Comparison of ENCODE assay signal across 8 mouse cellular contexts in genomic region chr1:87187037-87187355, GRCm38 (mm10). TPM values are rescaled to one million over a fixed set of nuclear protein-coding genes. Genes with fewer than 3 reads are reported as not detected.
DNase-seq lines count a peak whose midpoint lies in the region; ATAC-seq and TF ChIP-seq lines count a peak whose summit lies in the region.

No protein-coding gene starts in this region.

- H3K36me3 ChIP-seq in MEL (ENCODE audit: control insufficient read depth in 1 of 2, insufficient read depth in 2 of 2, low read length in 2 of 2): peaks cover 0 to under 1% of the 10 kb centered on the region in 2 experiments; a peak in 1 of 4 replicates
- H3K36me3 ChIP-seq in forebrain, embryonic 11.5 days (ENCODE audit: control insufficient read depth, insufficient read depth, low read length): no peaks in the 10 kb centered on the region
- H3K36me3 ChIP-seq in hindbrain, embryonic 10.5 days: no peaks in the 10 kb centered on the region
- no peaks in the 10 kb centered on the region for H3K36me3 ChIP-seq in lung, postnatal 0 days (ENCODE audit: insufficient read depth, low read length)

- WGBS in forebrain, embryonic 11.5 days: under 1% methylated on average over 15 of the region's 15 CpGs
- WGBS in hindbrain, embryonic 10.5 days: under 1% methylated on average over 15 of the region's 15 CpGs
- WGBS in lung, postnatal 0 days: under 1% methylated on average over 15 of the region's 15 CpGs

- TF ChIP-seq EP300 in MEL (IDR thresholded peaks at IDR 0.05; ENCODE audit: low read depth in 1 of 2, low read length in 2 of 2): no peak
- no peak for TF ChIP-seq EP300 in lung, postnatal 0 days (IDR thresholded peaks at IDR 0.05)

- peak; percentile 66 for DNase-seq in MEL (ENCODE audit: low read depth, low spot score)
- DNase-seq in c-Kit-positive CD71-negative TER-119-negative erythroid progenitor cells, embryonic 14.5 days (ENCODE audit: low read depth): peak; percentile 44
- DNase-seq in forebrain, embryonic 11.5 days (ENCODE audit: low spot score): peak; percentile 92
- peak; percentile 89 for DNase-seq in hindbrain, embryonic 10.5 days (ENCODE audit: low spot score)
- peak; percentile 34 for DNase-seq in layer of hippocampus, adult 9-11 months
- DNase-seq in lung, postnatal 0 days (ENCODE audit: low spot score): peak; percentile 89
- DNase-seq in retina, postnatal 1 day: peak; percentile 88
- DNase-seq in urinary bladder, postnatal 4 days (ENCODE audit: low spot score in 2 of 2): peak; percentile 45 to 76

- peak; percentile 83 for TF ChIP-seq RAD21 in MEL (IDR thresholded peaks at IDR 0.05; ENCODE audit: low read depth, low read length)

- H3K9me3 ChIP-seq in MEL (replicated peaks; ENCODE audit: insufficient read depth, low read length): no peaks in the 10 kb centered on the region
- no peaks in the 10 kb centered on the region for H3K9me3 ChIP-seq in forebrain, embryonic 11.5 days (ENCODE audit: control insufficient read depth, low read length)
- no peaks in the 10 kb centered on the region for H3K9me3 ChIP-seq in hindbrain, embryonic 10.5 days
- no peaks in the 10 kb centered on the region for H3K9me3 ChIP-seq in lung, postnatal 0 days (ENCODE audit: low read length)

- no peaks in the 10 kb centered on the region for H3K79me2 ChIP-seq in MEL (ENCODE audit: control insufficient read depth, insufficient read depth, low read length, poor library complexity)

- peak; percentile 39 for ATAC-seq in forebrain, embryonic 11.5 days (replicated peaks; ENCODE audit: low FRiP score)
- ATAC-seq in lung, postnatal 0 days: peak; percentile 50

- peak; percentile 74 to 99 (median 91) for TF ChIP-seq CTCF in MEL (IDR thresholded peaks at IDR 0.05 in 2 of 3, conservative IDR thresholded peaks at IDR 0.05 in 1 of 3; ENCODE audit: control insufficient read depth in 1 of 3, insufficient read depth in 1 of 3, low read depth in 2 of 3, low read length in 3 of 3, poor library complexity in 1 of 3, severe bottlenecking in 1 of 3)
- TF ChIP-seq CTCF in lung, postnatal 0 days (IDR thresholded peaks at IDR 0.05): peak; percentile 88

- peak overlapping the region; percentile 84 for H3K4me2 ChIP-seq in forebrain, embryonic 11.5 days (ENCODE audit: low read depth, low read length, severe bottlenecking)
- H3K4me2 ChIP-seq in lung, postnatal 0 days (replicated peaks; ENCODE audit: low read depth, low read length): peak overlapping the region; percentile 91

- H3K9ac ChIP-seq in MEL (ENCODE audit: control insufficient read depth, low read depth, low read length, poor library complexity, severe bottlenecking): peak overlapping the region; percentile 40; the same call in 1 of the 2 replicates
- peak overlapping the region; percentile 65 for H3K9ac ChIP-seq in forebrain, embryonic 11.5 days (ENCODE audit: low read length)
- H3K9ac ChIP-seq in lung, postnatal 0 days (replicated peaks; ENCODE audit: low read depth): no peak overlapping the region; the same call in 1 of the 2 replicates

- H3K27ac ChIP-seq in MEL (ENCODE audit: control insufficient read depth, low read depth, low read length): no peak overlapping the region
- no peak overlapping the region for H3K27ac ChIP-seq in forebrain, embryonic 11.5 days (ENCODE audit: low read depth, low read length)
- H3K27ac ChIP-seq in hindbrain, embryonic 10.5 days: peak overlapping the region; percentile 77
- H3K27ac ChIP-seq in lung, postnatal 0 days (ENCODE audit: low read length): no peak overlapping the region

- H3K27me3 ChIP-seq in MEL (ENCODE audit: control insufficient read depth in 1 of 2, insufficient read depth in 2 of 2, low read length in 2 of 2): peaks cover 5 to 7% of the 10 kb centered on the region in 2 experiments; a peak in 3 of 4 replicates
- H3K27me3 ChIP-seq in forebrain, embryonic 11.5 days (ENCODE audit: control insufficient read depth, insufficient read depth, low read length): peaks cover 28% of the 10 kb centered on the region
- peaks cover 75% of the 10 kb centered on the region for H3K27me3 ChIP-seq in hindbrain, embryonic 10.5 days (ENCODE audit: insufficient read depth, poor library complexity, severe bottlenecking)
- H3K27me3 ChIP-seq in lung, postnatal 0 days (replicated peaks; ENCODE audit: insufficient read depth, low read length): peaks cover 37% of the 10 kb centered on the region

- peak overlapping the region; percentile 55 to 62 for H3K4me3 ChIP-seq in MEL (ENCODE audit: control insufficient read depth in 1 of 2, insufficient read depth in 1 of 2, low read depth in 2 of 2, low read length in 2 of 2)
- H3K4me3 ChIP-seq in forebrain, embryonic 11.5 days (ENCODE audit: low read depth, low read length): peak overlapping the region; percentile 45
- H3K4me3 ChIP-seq in hindbrain, embryonic 10.5 days: peak overlapping the region; percentile 66
- peak overlapping the region; percentile 49 for H3K4me3 ChIP-seq in lung, postnatal 0 days (ENCODE audit: low read depth, low read length)

- H3K4me1 ChIP-seq in MEL (ENCODE audit: control insufficient read depth in 1 of 2, insufficient read depth in 2 of 2, low read length in 2 of 2): peaks cover 0 to 5% of the 10 kb centered on the region in 2 experiments; a peak in 1 of 4 replicates
- peaks cover 7% of the 10 kb centered on the region; the same call in 1 of the 2 replicates for H3K4me1 ChIP-seq in forebrain, embryonic 11.5 days (replicated peaks; ENCODE audit: control insufficient read depth, insufficient read depth, low read length)
- peaks cover 46% of the 10 kb centered on the region for H3K4me1 ChIP-seq in hindbrain, embryonic 10.5 days (replicated peaks)
- peaks cover 2% of the 10 kb centered on the region; the same call in 1 of the 2 replicates for H3K4me1 ChIP-seq in lung, postnatal 0 days (ENCODE audit: insufficient read depth, low read depth, low read length)

- no peak for TF ChIP-seq POLR2A in MEL (IDR thresholded peaks at IDR 0.05; ENCODE audit: control insufficient read depth in 1 of 2, insufficient read depth in 1 of 2, low read depth in 1 of 2, low read length in 2 of 2, poor library complexity in 1 of 2)

TF ChIP-seq in MEL, 35 proteins besides CTCF, POLR2A, EP300 and RAD21:
- TF ChIP-seq ZNF384 (IDR thresholded peaks at IDR 0.05; ENCODE audit: low read depth, low read length): no peak
- TF ChIP-seq SMC3 (IDR thresholded peaks at IDR 0.05; ENCODE audit: low read depth, low read length): peak; percentile 64
- TF ChIP-seq ZC3H11A (IDR thresholded peaks at IDR 0.05; ENCODE audit: low read depth, low read length): peak; percentile 63
- TF ChIP-seq ZKSCAN1 (IDR thresholded peaks at IDR 0.05; ENCODE audit: low read depth, low read length): no peak
- no peak for TF ChIP-seq MAFK (IDR thresholded peaks at IDR 0.05; ENCODE audit: borderline replicate concordance, low read depth, low read length)
- TF ChIP-seq RCOR1 (IDR thresholded peaks at IDR 0.05; ENCODE audit: low read depth, low read length): 0 out of 2 replicates have a peak, but pooled peaks have one; percentile 12
- no peak for TF ChIP-seq GATA1 (IDR thresholded peaks at IDR 0.05; ENCODE audit: low read depth, low read length)
- TF ChIP-seq JUND (IDR thresholded peaks at IDR 0.05; ENCODE audit: low read depth, low read length): no peak

RNA-seq across cellular contexts. Expression of gene Chrnd, which starts 3.4 kb away (rescaled TPM):
- not detected in 2 replicates for total RNA-seq in MEL (2012; rRNA removed)
- polyA plus RNA-seq in MEL (2012; ENCODE audit: insufficient read depth in 1 of 2, insufficient read length in 2 of 2, low read depth in 1 of 2, low replicate concordance in 2 of 2, missing spikeins in 1 of 2): not detected
- polyA plus RNA-seq in forebrain, embryonic 11.5 days (2014; fragmentation: Nextera tagmentation; extraction: Ambion mirVana): 0.07 TPM in 1 of 2 replicates, not detected in the other
- 0.10 TPM in 1 of 2 replicates, not detected in the other for polyA plus RNA-seq in hindbrain, embryonic 10.5 days (2016; fragmentation: Nextera tagmentation; extraction: Ambion mirVana)
- not detected in 2 replicates for polyA plus RNA-seq in lung, postnatal 0 days (2015; fragmentation: Nextera tagmentation; extraction: Ambion mirVana)

RNA-seq across cellular contexts. Expression of gene Prss56, which starts 3.9 kb away (rescaled TPM):
- total RNA-seq in MEL (2012; rRNA removed): 0.08 TPM in 1 of 2 replicates, not detected in the other
- not detected for polyA plus RNA-seq in MEL (2012; ENCODE audit: insufficient read depth in 1 of 2, insufficient read length in 2 of 2, low read depth in 1 of 2, low replicate concordance in 2 of 2, missing spikeins in 1 of 2)
- not detected in 2 replicates for polyA plus RNA-seq in forebrain, embryonic 11.5 days (2014; fragmentation: Nextera tagmentation; extraction: Ambion mirVana)
- 0.34 and 5.8 TPM in 2 replicates for polyA plus RNA-seq in hindbrain, embryonic 10.5 days (2016; fragmentation: Nextera tagmentation; extraction: Ambion mirVana)
- not detected in 2 replicates for polyA plus RNA-seq in lung, postnatal 0 days (2015; fragmentation: Nextera tagmentation; extraction: Ambion mirVana)

RNA-seq across cellular contexts. Expression of gene Chrng, which starts 17.5 kb away (rescaled TPM):
- total RNA-seq in MEL (2012; rRNA removed): not detected in 2 replicates
- not detected for polyA plus RNA-seq in MEL (2012; ENCODE audit: insufficient read depth in 1 of 2, insufficient read length in 2 of 2, low read depth in 1 of 2, low replicate concordance in 2 of 2, missing spikeins in 1 of 2)
- polyA plus RNA-seq in forebrain, embryonic 11.5 days (2014; fragmentation: Nextera tagmentation; extraction: Ambion mirVana): 0.23 TPM in 1 of 2 replicates, not detected in the other
- polyA plus RNA-seq in hindbrain, embryonic 10.5 days (2016; fragmentation: Nextera tagmentation; extraction: Ambion mirVana): 0.37 and 1.3 TPM in 2 replicates
- 0.04 TPM in 1 of 2 replicates, not detected in the other for polyA plus RNA-seq in lung, postnatal 0 days (2015; fragmentation: Nextera tagmentation; extraction: Ambion mirVana)

RNA-seq across cellular contexts. Expression of gene Eif4e2, which starts 26.7 kb away (rescaled TPM):
- 165 and 171 TPM in 2 replicates for total RNA-seq in MEL (2012; rRNA removed)
- 100 to 1,000 TPM; 132 to 220 TPM for polyA plus RNA-seq in MEL (2012; ENCODE audit: insufficient read depth in 1 of 2, insufficient read length in 2 of 2, low read depth in 1 of 2, low replicate concordance in 2 of 2, missing spikeins in 1 of 2)
- 138 and 141 TPM in 2 replicates for polyA plus RNA-seq in forebrain, embryonic 11.5 days (2014; fragmentation: Nextera tagmentation; extraction: Ambion mirVana)
- polyA plus RNA-seq in hindbrain, embryonic 10.5 days (2016; fragmentation: Nextera tagmentation; extraction: Ambion mirVana): 172 and 173 TPM in 2 replicates
- polyA plus RNA-seq in lung, postnatal 0 days (2015; fragmentation: Nextera tagmentation; extraction: Ambion mirVana): 110 and 118 TPM in 2 replicates

RNA-seq across cellular contexts. Expression of gene Ecel1, which starts 30.7 kb away (rescaled TPM):
- total RNA-seq in MEL (2012; rRNA removed): 0.73 and 2.1 TPM in 2 replicates
- polyA plus RNA-seq in MEL (2012; ENCODE audit: insufficient read depth in 1 of 2, insufficient read length in 2 of 2, low read depth in 1 of 2, low replicate concordance in 2 of 2, missing spikeins in 1 of 2): 1 to 10 TPM in 1 of 2 experiments, not detected in 1; 4.8 TPM
- 5.4 and 6.2 TPM in 2 replicates for polyA plus RNA-seq in forebrain, embryonic 11.5 days (2014; fragmentation: Nextera tagmentation; extraction: Ambion mirVana)
- polyA plus RNA-seq in hindbrain, embryonic 10.5 days (2016; fragmentation: Nextera tagmentation; extraction: Ambion mirVana): 5.4 and 21.9 TPM in 2 replicates
- 0.17 and 0.39 TPM in 2 replicates for polyA plus RNA-seq in lung, postnatal 0 days (2015; fragmentation: Nextera tagmentation; extraction: Ambion mirVana)

Comparison
In these comparisons a context has a peak if more than half of its experiments do, and no peak if none do; other contexts are left out.
1. DNase-seq: peak in every context shown above with its lines; median percentile 92 in forebrain, embryonic 11.5 days; 89 in hindbrain, embryonic 10.5 days; 89 in lung, postnatal 0 days; 88 in retina, postnatal 1 day; 66 in MEL; 60 in urinary bladder, postnatal 4 days; 44 in c-Kit-positive CD71-negative TER-119-negative erythroid progenitor cells, embryonic 14.5 days; 34 in layer of hippocampus, adult 9-11 months.